Mouse (Mus musculus): ENCODE results near the gene Igsf3.

DNA sequence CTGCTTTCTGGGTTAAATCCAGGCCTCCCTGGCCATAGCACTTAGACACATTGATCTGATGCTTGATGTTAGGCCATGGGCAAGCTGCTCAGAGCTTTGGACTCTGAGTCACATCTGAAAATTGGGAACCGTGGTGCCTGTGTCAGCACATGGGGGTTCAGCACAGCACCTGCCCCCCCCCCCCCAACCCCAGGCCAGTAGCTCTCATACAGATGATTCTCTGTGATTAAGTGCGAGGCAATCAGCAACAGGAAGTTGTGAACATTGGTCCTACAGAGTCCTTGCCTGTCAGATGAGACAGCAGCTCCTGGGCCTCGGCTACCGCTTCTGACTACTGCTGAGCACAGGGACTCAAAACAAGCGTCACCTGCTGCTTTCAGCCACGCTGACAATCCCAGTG is 116.0 kb downstream of the Igsf3 start:
- no peak for TF ChIP-seq CTCF (IDR thresholded peaks at IDR 0.05; ENCODE audit: insufficient read depth, low read depth, low read length)
- TF ChIP-seq POLR2A (IDR thresholded peaks at IDR 0.05; ENCODE audit: insufficient read depth, low read depth, low read length): no peak

Data from olfactory bulb, adult 2 months (tissue).